Mouse (Mus musculus) kidney, postnatal 0 days (tissue): ENCODE data around the gene Catip. TPM values are rescaled to one million over a fixed set of nuclear protein-coding genes. Genes with fewer than 3 reads are reported as not detected.
"Not testable (repeated sequence)": the region's sequence is repeated elsewhere in the genome, so short reads cannot be mapped to it uniquely, and the experiment has no call there.

ENCODE experiments used
- ATAC-seq: fragments of 200-750 bp; cut with Nextera tagmentation; replicated peaks from 2 replicates; pipeline ENCODE4 v1.8.0; 2017; ENCODE audit warnings: low read depth, moderate number of reproducible peaks, moderate TSS enrichment, moderate library complexity; ENCODE audit not compliant: low FRiP score
- DNase-seq: peaks from one replicate; pipeline ENCODE4 v3.0.0-alpha.2; 2016; ENCODE audit warnings: low spot score
- H3K27ac ChIP-seq: fragments of 300-500 bp; sonication (generic); 2 replicates; pipeline ENCODE4 v1.5.1; 2014; ENCODE audit warnings: mild to moderate bottlenecking
- H3K27me3 ChIP-seq: fragments of 300-500 bp; sonication (generic); 2 replicates; pipeline ENCODE4 v1.6.1; 2014; ENCODE audit warnings: low read length, mixed read lengths; ENCODE audit not compliant: insufficient read depth
- H3K36me3 ChIP-seq: fragments of 300-500 bp; sonication (generic); 2 replicates; pipeline ENCODE4 v1.6.1; 2014; ENCODE audit warnings: low read length, mixed read lengths; ENCODE audit not compliant: insufficient read depth
- H3K4me1 ChIP-seq: fragments of 300-500 bp; sonication (generic); replicated peaks from 2 replicates; pipeline ENCODE4 v1.6.1; 2014; ENCODE audit warnings: antibody characterized with exemption, low read length, mixed read lengths; ENCODE audit not compliant: insufficient read depth
- H3K4me2 ChIP-seq: fragments of 300-500 bp; sonication (generic); 2 replicates; pipeline ENCODE4 v1.6.1; 2014; ENCODE audit warnings: mild to moderate bottlenecking, low read length, moderate library complexity, mixed read lengths
- H3K4me3 ChIP-seq: fragments of 300-500 bp; sonication (generic); replicated peaks from 2 replicates; pipeline ENCODE4 v1.5.1; 2014; ENCODE audit warnings: low read depth, low read length
- H3K9ac ChIP-seq: fragments of 300-500 bp; sonication (generic); 2 replicates; pipeline ENCODE4 v1.6.1; 2014; ENCODE audit warnings: low read depth, low read length
- H3K9me3 ChIP-seq: fragments of 300-500 bp; sonication (generic); replicated peaks from 2 replicates; pipeline ENCODE4 v1.6.1; 2016; ENCODE audit warnings: low read length, inconsistent platforms, mixed read lengths
- CTCF ChIP-seq: IDR thresholded peaks from 2 replicates; pipeline ENCODE4 v1.5.1; 2016; ENCODE audit warnings: antibody characterized with exemption, low read depth, mild to moderate bottlenecking, moderate library complexity
- WGBS: fragments of 180-500 bp; shearing (Covaris S2); extraction: QIAGEN DNeasy Blood & Tissue Kit; methylation state at CpG from one replicate; pipeline ENCODE4 v1.1.7; 2014; 5-methylcytosine and 5-hydroxymethylcytosine counted together
- polyA plus RNA-seq: library from polyadenylated mRNA; unstranded; fragments of >200 nt; fragmentation: Nextera tagmentation; extraction: Ambion mirVana; gene quantifications from 2 replicates; pipeline ENCODE4 v1.2.1, GENCODE M21; 2015

Catip gene
- polyA plus RNA-seq, 1 experiment from 2014 or later = 0.75 TPM

DNA sequence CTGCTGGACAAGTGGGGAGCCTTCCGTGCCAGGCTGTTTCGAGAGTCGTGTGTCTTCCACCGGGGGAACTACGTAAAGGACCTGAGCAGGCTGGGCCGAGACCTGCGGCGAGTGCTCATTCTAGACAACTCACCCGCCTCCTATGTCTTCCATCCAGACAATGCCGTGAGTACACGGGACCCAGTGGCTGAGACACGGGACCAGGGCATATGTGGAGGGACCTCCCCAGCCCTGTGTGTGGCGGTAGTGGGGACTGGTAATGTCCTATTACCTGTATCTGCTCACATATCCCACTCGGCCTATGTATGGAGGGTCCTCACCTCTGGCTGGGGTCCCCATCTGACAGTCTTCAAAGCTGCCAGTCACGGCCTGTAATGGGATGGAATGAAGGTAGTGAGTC, 33.0 kb downstream of the Catip start:
- Histone ChIP-seq H3K4me1 (peaks cover 23% of the 10 kb centered on the region), H3K27ac (no peak overlapping the region), H3K4me2 (no peak overlapping the region), H3K4me3 (no peak overlapping the region), H3K27me3 (no peaks in the 10 kb centered on the region), H3K9me3 (no peaks in the 10 kb centered on the region), H3K9ac (no peak overlapping the region), H3K36me3 (peaks cover 15% of the 10 kb centered on the region)
- 90% methylated on average over 15 of the region's 15 CpGs for WGBS
- TF ChIP-seq CTCF = no peak
- no peak for DNase-seq
- no peak for ATAC-seq

DNA sequence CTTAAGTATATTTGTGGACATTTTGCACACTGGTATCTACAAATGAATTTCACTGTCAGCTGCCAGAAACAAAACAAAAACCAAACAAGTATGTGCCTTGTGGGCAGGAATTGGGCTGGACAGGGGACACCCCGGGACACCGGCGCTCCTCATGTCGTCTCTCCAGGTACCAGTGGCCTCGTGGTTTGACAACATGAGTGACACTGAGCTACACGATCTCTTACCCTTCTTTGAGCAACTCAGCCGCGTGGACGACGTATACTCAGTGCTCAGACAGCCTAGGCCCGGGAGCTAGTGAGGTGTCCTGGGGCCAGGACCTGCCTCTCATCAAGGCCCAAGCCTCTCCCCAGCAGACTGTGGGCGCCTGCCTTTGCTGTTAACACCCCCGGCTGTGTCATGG, 33.4 kb downstream of the Catip start:
- Histone ChIP-seq H3K36me3 (peaks cover 15% of the 10 kb centered on the region), H3K27ac (no peak overlapping the region), H3K9me3 (no peaks in the 10 kb centered on the region), H3K4me1 (peaks cover 19% of the 10 kb centered on the region), H3K9ac (no peak overlapping the region), H3K4me3 (no peak overlapping the region), H3K4me2 (no peak overlapping the region), H3K27me3 (no peaks in the 10 kb centered on the region)
- 82% methylated on average over 13 of the region's 13 CpGs for whole genome bisulfite sequencing
- DNase-seq (no peak), ATAC-seq (no peak)
- TF ChIP-seq CTCF = no peak

DNA sequence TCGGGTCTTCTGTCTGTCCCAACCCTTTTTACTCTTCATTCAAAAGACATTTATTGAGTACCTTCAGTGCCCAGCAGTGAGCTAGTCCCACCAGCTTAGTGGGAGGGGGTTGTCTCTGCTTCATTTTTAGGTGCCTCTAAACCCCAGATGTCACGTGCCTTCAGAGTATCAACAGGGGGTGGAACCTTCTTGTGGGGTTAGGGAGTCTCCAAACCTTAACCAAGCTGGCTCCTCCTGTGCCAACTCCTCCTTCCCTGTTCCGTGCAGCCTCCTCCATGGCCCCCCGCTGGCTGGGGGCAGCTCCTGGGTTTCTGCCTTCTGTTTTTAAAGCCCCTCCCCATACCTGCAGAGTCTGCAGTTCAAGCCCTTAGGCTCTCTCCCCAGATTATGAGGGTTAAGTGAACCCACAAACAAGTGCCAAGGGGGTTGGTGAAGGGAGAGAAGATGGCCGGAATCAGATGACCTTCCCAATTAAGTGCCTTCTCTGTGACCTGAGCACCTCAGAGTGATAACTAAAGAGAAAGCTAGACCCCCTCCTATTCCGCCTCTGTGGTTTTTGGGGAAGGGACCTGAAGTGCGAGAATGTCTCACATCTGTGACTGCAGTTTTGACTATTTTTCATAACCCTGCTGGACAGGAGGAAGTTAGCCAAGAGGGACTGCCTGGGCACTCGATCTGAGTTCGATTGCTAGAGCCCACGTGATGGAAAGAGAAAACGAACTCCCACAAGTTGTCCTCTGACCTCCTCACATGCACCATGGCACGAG, 34.7 kb downstream of the Catip start:
- not testable (repeated sequence) for H3K9ac ChIP-seq, H3K27me3 ChIP-seq, ATAC-seq, DNase-seq, H3K9me3 ChIP-seq
- WGBS = 6% methylated on average over 11 of the region's 12 CpGs
- Histone ChIP-seq H3K36me3 (peaks cover 15% of the 10 kb centered on the region), H3K4me1 (peaks cover 11% of the 10 kb centered on the region; the same call in 1 of the 2 replicates), H3K4me2 (peak overlapping the region; percentile 54), H3K4me3 (0 out of 2 replicates have a peak overlapping the region, but pooled peaks have one; percentile 29), H3K27ac (peak overlapping the region; percentile 89)

- TF ChIP-seq CTCF = peak; percentile 87
- peak overlapping the region; percentile 54 for H3K4me2 ChIP-seq
- no peaks in the 10 kb centered on the region for H3K9me3 ChIP-seq
- peak; percentile 99 for DNase-seq
- H3K27ac ChIP-seq = peak overlapping the region; percentile 89
- no peaks in the 10 kb centered on the region for H3K27me3 ChIP-seq
- peak overlapping the region; percentile 13; the same call in 1 of the 2 replicates for H3K9ac ChIP-seq
- H3K4me3 ChIP-seq = peak overlapping the region; percentile 29
- under 1% methylated on average over 39 of the region's 41 CpGs for WGBS
- H3K36me3 ChIP-seq = peaks cover 15% of the 10 kb centered on the region
- H3K4me1 ChIP-seq = peaks cover 11% of the 10 kb centered on the region; the same call in 1 of the 2 replicates
- peak; percentile 91 for ATAC-seq
Observed at GRCm38 (mm10) chr1:74397268-74397918, 35.5 kb downstream of the Catip start.

DNA sequence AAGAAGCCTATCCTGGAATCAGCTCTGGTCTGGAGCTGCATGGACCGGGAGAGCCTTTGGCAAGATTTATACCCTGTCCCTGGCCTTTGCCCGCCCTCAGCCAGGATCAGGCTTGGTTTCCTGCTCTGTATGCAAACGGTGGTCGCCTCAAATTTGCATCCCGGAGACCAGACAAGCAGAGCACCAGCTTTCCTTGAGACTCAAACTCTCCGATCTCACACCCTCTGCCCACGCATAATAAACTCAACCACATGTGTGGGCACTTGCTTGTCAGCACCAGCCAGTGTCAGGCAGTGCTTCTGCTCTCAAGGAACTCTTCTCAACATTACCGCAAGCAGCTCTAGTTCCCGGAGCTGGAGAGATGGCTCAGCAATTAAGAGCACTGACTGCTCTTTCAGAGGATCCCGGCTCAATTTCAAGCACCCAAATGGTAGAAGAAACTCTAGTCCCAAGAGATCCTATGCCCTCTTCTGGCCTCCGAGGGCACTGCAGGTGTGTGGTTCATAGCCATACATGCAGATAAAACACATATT, 36.1 kb downstream of the Catip start:
- no peaks in the 10 kb centered on the region for H3K9me3 ChIP-seq
- H3K9ac ChIP-seq = peak overlapping the region; percentile 13; the same call in 1 of the 2 replicates
- ATAC-seq = peak; percentile 49
- H3K27me3 ChIP-seq = no peaks in the 10 kb centered on the region
- H3K4me2 ChIP-seq = peak overlapping the region; percentile 54
- peak overlapping the region; percentile 89 for H3K27ac ChIP-seq
- peak; percentile 79 for TF ChIP-seq CTCF
- peak; percentile 79 for DNase-seq
- 3% methylated on average over 11 of the region's 11 CpGs for WGBS
- peak overlapping the region; percentile 29 for H3K4me3 ChIP-seq
- peaks cover 15% of the 10 kb centered on the region for H3K36me3 ChIP-seq
- 0 out of 2 replicates have a peak, but pooled peaks cover 5% of the 10 kb centered on the region for H3K4me1 ChIP-seq

- ATAC-seq = no peak
- no peak for DNase-seq
- Histone ChIP-seq H3K9ac (no peak overlapping the region), H3K27me3 (no peaks in the 10 kb centered on the region), H3K27ac (no peak overlapping the region), H3K4me3 (no peak overlapping the region), H3K4me1 (no peaks in the 10 kb centered on the region), H3K9me3 (no peaks in the 10 kb centered on the region), H3K4me2 (no peak overlapping the region), H3K36me3 (no peaks in the 10 kb centered on the region)
- 75% methylated on average over 3 of the region's 3 CpGs for WGBS
- TF ChIP-seq CTCF = no peak
Observed at GRCm38 (mm10) chr1:74400531-74400930, 38.6 kb downstream of the Catip start.
